Mouse (Mus musculus): ENCODE measurements around the gene Cbx5. TPM values are rescaled to one million over a fixed set of nuclear protein-coding genes. Genes with fewer than 3 reads are reported as not detected.

The Cbx5 gene
- polyA plus RNA-seq, 1 experiment, result 26.9 TPM

GRCm38 (mm10) chr15:103163182-103163919 lies 76.3 kb downstream of the Cbx5 start:
- H3K4me1 ChIP-seq (ENCODE audit: control insufficient read depth, insufficient read depth, low read length), result peaks cover 8% of the 10 kb centered on the region; the same call in 1 of the 2 replicates
- WGBS, result 10% methylated on average over 25 of the region's 25 CpGs
- peak overlapping the region; percentile 93 for H3K4me3 ChIP-seq (ENCODE audit: insufficient read depth, low read depth, low read length)
- TF ChIP-seq CTCF (conservative IDR thresholded peaks at IDR 0.05; ENCODE audit: insufficient read depth, insufficient read length, low read depth, low read length), result no peak
- no peak for TF ChIP-seq POLR2A (IDR thresholded peaks at IDR 0.05; ENCODE audit: low read depth, low read length)
- no peak overlapping the region for H3K27ac ChIP-seq (ENCODE audit: insufficient read depth, low read depth, low read length)
- no peaks in the 10 kb centered on the region for H3K36me3 ChIP-seq (ENCODE audit: control insufficient read depth, insufficient read depth, low read length)
- peak; percentile 96 for DNase-seq
- H3K27me3 ChIP-seq (replicated peaks; ENCODE audit: control insufficient read depth, insufficient read depth, low read length), result no peaks in the 10 kb centered on the region

- TF ChIP-seq POLR2A (IDR thresholded peaks at IDR 0.05; ENCODE audit: low read depth, low read length) (no peak), CTCF (conservative IDR thresholded peaks at IDR 0.05; ENCODE audit: insufficient read depth, insufficient read length, low read depth, low read length) (no peak)
- Histone ChIP-seq H3K27ac (ENCODE audit: insufficient read depth, low read depth, low read length) (no peak overlapping the region), H3K4me3 (ENCODE audit: insufficient read depth, low read depth, low read length) (no peak overlapping the region), H3K27me3 (replicated peaks; ENCODE audit: control insufficient read depth, insufficient read depth, low read length) (no peaks in the 10 kb centered on the region), H3K4me1 (ENCODE audit: control insufficient read depth, insufficient read depth, low read length) (peaks cover 2% of the 10 kb centered on the region; the same call in 1 of the 2 replicates), H3K36me3 (ENCODE audit: control insufficient read depth, insufficient read depth, low read length) (no peaks in the 10 kb centered on the region; the same call in 1 of the 2 replicates)
- DNase-seq, result no peak
- WGBS, result 88% methylated on average over 10 of the region's 10 CpGs
Observed at GRCm38 (mm10) chr15:103157585-103157984, 82.0 kb downstream of the Cbx5 start.

- TF ChIP-seq CTCF (conservative IDR thresholded peaks at IDR 0.05; ENCODE audit: insufficient read depth, insufficient read length, low read depth, low read length) (no peak), POLR2A (IDR thresholded peaks at IDR 0.05; ENCODE audit: low read depth, low read length) (no peak)
- DNase-seq, result no peak
- no peak overlapping the region for H3K4me3 ChIP-seq (ENCODE audit: insufficient read depth, low read depth, low read length)
- no peaks in the 10 kb centered on the region for H3K4me1 ChIP-seq (ENCODE audit: control insufficient read depth, insufficient read depth, low read length)
- no peak overlapping the region for H3K27ac ChIP-seq (ENCODE audit: insufficient read depth, low read depth, low read length)
- H3K36me3 ChIP-seq (ENCODE audit: control insufficient read depth, insufficient read depth, low read length), result no peaks in the 10 kb centered on the region; the same call in 1 of the 2 replicates
- 81% methylated on average over 7 of the region's 7 CpGs for WGBS
- H3K27me3 ChIP-seq (replicated peaks; ENCODE audit: control insufficient read depth, insufficient read depth, low read length), result no peaks in the 10 kb centered on the region
Observed at GRCm38 (mm10) chr15:103156890-103157289, 82.7 kb downstream of the Cbx5 start.

GRCm38 (mm10) chr15:103155366-103156321 lies 84.0 kb downstream of the Cbx5 start:
- TF ChIP-seq POLR2A (IDR thresholded peaks at IDR 0.05; ENCODE audit: low read depth, low read length), result no peak
- TF ChIP-seq CTCF (conservative IDR thresholded peaks at IDR 0.05; ENCODE audit: insufficient read depth, insufficient read length, low read depth, low read length), result no peak
- no peak overlapping the region for H3K4me3 ChIP-seq (ENCODE audit: insufficient read depth, low read depth, low read length)
- no peaks in the 10 kb centered on the region for H3K27me3 ChIP-seq (replicated peaks; ENCODE audit: control insufficient read depth, insufficient read depth, low read length)
- no peaks in the 10 kb centered on the region for H3K4me1 ChIP-seq (ENCODE audit: control insufficient read depth, insufficient read depth, low read length)
- H3K27ac ChIP-seq (ENCODE audit: insufficient read depth, low read depth, low read length), result no peak overlapping the region
- no peaks in the 10 kb centered on the region; the same call in 1 of the 2 replicates for H3K36me3 ChIP-seq (ENCODE audit: control insufficient read depth, insufficient read depth, low read length)
- DNase-seq, result no peak
- 68% methylated on average over 32 of the region's 32 CpGs for WGBS

- Histone ChIP-seq H3K4me3 (ENCODE audit: insufficient read depth, low read depth, low read length) (no peak overlapping the region), H3K36me3 (ENCODE audit: control insufficient read depth, insufficient read depth, low read length) (no peaks in the 10 kb centered on the region; the same call in 1 of the 2 replicates), H3K4me1 (ENCODE audit: control insufficient read depth, insufficient read depth, low read length) (no peaks in the 10 kb centered on the region), H3K27ac (ENCODE audit: insufficient read depth, low read depth, low read length) (no peak overlapping the region), H3K27me3 (replicated peaks; ENCODE audit: control insufficient read depth, insufficient read depth, low read length) (no peaks in the 10 kb centered on the region)
- DNase-seq, result no peak
- 90% methylated on average over 4 of the region's 4 CpGs for WGBS
- TF ChIP-seq POLR2A (IDR thresholded peaks at IDR 0.05; ENCODE audit: low read depth, low read length) (no peak), CTCF (conservative IDR thresholded peaks at IDR 0.05; ENCODE audit: insufficient read depth, insufficient read length, low read depth, low read length) (no peak)
Observed at GRCm38 (mm10) chr15:103152890-103153610, 86.6 kb downstream of the Cbx5 start.

- peak; percentile 19 for DNase-seq
- 81% methylated on average over 3 of the region's 3 CpGs for WGBS
- TF ChIP-seq POLR2A (IDR thresholded peaks at IDR 0.05; ENCODE audit: low read depth, low read length) (no peak), CTCF (conservative IDR thresholded peaks at IDR 0.05; ENCODE audit: insufficient read depth, insufficient read length, low read depth, low read length) (no peak)
- Histone ChIP-seq H3K27ac (ENCODE audit: insufficient read depth, low read depth, low read length) (no peak overlapping the region), H3K4me1 (ENCODE audit: control insufficient read depth, insufficient read depth, low read length) (peaks cover 3% of the 10 kb centered on the region; the same call in 1 of the 2 replicates), H3K27me3 (replicated peaks; ENCODE audit: control insufficient read depth, insufficient read depth, low read length) (no peaks in the 10 kb centered on the region), H3K36me3 (ENCODE audit: control insufficient read depth, insufficient read depth, low read length) (no peaks in the 10 kb centered on the region; the same call in 1 of the 2 replicates), H3K4me3 (ENCODE audit: insufficient read depth, low read depth, low read length) (no peak overlapping the region)
Observed at GRCm38 (mm10) chr15:103152371-103152770, 87.2 kb downstream of the Cbx5 start.
